Mouse (Mus musculus): ENCODE measurements around the gene Ruvbl1. TPM values are rescaled to one million over a fixed set of nuclear protein-coding genes. Genes with fewer than 3 reads are reported as not detected.

Gene Ruvbl1
- polyA plus RNA-seq, 2 experiments: 49.1 to 72.6 TPM

DNA sequence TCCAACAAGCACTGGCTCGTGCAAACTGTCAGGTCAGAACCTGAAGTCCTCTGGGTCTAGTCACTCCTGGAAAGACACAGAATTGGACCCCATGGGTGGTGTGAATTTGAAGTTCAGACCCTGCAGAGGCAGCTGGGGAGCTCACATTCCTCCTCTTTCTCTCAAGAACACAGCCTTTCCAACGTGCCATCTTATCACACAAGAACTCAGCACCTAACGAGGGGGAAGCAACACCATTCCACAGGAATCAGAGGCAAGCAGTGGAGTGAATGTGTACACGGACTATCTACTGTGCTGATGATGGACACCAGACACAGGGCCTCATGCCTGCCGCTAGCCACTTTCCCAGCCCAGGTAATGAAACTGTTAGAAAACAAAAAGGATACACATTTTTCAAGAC, 51.5 kb downstream of the Ruvbl1 start:
- Histone ChIP-seq H3K4me1 (replicated peaks; ENCODE audit: control insufficient read depth in 2 of 2, insufficient read depth in 2 of 2, low read length in 1 of 2) (peaks cover 13 to 17% of the 10 kb centered on the region in 2 experiments), H3K9ac (replicated peaks) (no peak overlapping the region), H3K27ac (no peak overlapping the region), H3K4me2 (ENCODE audit: low read depth) (peak overlapping the region; percentile 100), H3K9me3 (ENCODE audit: control insufficient read depth, low read length) (no peaks in the 10 kb centered on the region), H3K4me3 (ENCODE audit: insufficient read depth in 1 of 2, low read depth in 2 of 2, low read length in 2 of 2) (peak overlapping the region; percentile 48 to 85; a peak in 3 of 4 replicates), H3K36me3 (replicated peaks; ENCODE audit: control insufficient read depth, insufficient read depth, low read depth) (peaks cover 41% of the 10 kb centered on the region), H3K27me3 (ENCODE audit: control insufficient read depth, insufficient read depth, low read length) (no peaks in the 10 kb centered on the region)
- 58% methylated on average over 5 of the region's 5 CpGs for WGBS (ENCODE audit: insufficient replicate concordance)
- DNase-seq (ENCODE audit: low read depth in 3 of 3, low spot score in 3 of 3) (no peak), ATAC-seq (ENCODE audit: insufficient read depth) (no peak)
- TF ChIP-seq EP300 (IDR thresholded peaks at IDR 0.05; ENCODE audit: low read depth) (no peak), CTCF (IDR thresholded peaks at IDR 0.05; ENCODE audit: low read depth) (no peak)

DNA sequence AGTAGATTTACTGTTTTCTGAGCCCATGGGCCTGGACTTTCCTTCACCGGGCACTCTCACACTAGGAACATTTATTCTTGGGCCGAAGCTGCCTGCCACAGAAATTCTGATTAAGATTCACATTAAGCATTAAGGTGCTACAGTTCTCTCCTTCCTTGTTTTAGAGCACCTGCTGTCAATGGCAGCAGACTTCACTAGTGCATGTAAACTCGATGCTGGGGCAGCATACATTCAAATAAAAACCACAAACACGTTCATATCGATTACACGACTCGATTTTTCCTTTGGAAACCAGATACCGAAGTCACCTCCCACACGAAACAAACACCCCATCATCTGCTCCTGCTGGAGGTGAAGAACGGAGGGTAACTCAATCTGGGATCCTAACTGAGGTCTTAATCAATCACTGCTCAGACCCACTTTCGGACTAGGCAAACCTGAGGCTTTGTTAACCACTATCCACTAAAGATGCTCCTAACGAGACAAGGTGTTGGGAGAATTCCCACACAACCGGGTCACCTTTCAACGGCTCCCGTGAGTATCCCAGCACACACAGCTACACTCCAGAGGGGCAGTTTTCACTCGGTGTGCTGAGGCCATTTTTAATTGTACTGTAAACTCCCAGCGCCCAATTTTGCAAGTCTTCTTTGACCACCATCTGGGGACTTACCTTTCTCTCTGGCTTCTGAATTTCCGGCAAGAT, 52.6 kb downstream of the Ruvbl1 start:
- Histone ChIP-seq H3K4me3 (ENCODE audit: insufficient read depth in 1 of 2, low read depth in 2 of 2, low read length in 2 of 2) (peak overlapping the region; percentile 76 to 85), H3K4me2 (ENCODE audit: low read depth) (peak overlapping the region; percentile 100), H3K36me3 (replicated peaks; ENCODE audit: control insufficient read depth, insufficient read depth, low read depth) (peaks cover 29% of the 10 kb centered on the region), H3K27me3 (ENCODE audit: control insufficient read depth, insufficient read depth, low read length) (no peaks in the 10 kb centered on the region), H3K4me1 (replicated peaks; ENCODE audit: control insufficient read depth in 2 of 2, insufficient read depth in 2 of 2, low read length in 1 of 2) (peaks cover 15 to 17% of the 10 kb centered on the region in 2 experiments), H3K9me3 (ENCODE audit: control insufficient read depth, low read length) (no peaks in the 10 kb centered on the region), H3K9ac (replicated peaks) (peak overlapping the region; percentile 87), H3K27ac (peak overlapping the region; percentile 60)
- no peak for TF ChIP-seq CTCF (IDR thresholded peaks at IDR 0.05; ENCODE audit: low read depth)
- no peak for TF ChIP-seq EP300 (IDR thresholded peaks at IDR 0.05; ENCODE audit: low read depth)
- WGBS (ENCODE audit: insufficient replicate concordance): 10% methylated on average over 18 of the region's 18 CpGs
- DNase-seq (ENCODE audit: low read depth in 3 of 3, low spot score in 3 of 3) (no peak), ATAC-seq (ENCODE audit: insufficient read depth) (no peak)

DNA sequence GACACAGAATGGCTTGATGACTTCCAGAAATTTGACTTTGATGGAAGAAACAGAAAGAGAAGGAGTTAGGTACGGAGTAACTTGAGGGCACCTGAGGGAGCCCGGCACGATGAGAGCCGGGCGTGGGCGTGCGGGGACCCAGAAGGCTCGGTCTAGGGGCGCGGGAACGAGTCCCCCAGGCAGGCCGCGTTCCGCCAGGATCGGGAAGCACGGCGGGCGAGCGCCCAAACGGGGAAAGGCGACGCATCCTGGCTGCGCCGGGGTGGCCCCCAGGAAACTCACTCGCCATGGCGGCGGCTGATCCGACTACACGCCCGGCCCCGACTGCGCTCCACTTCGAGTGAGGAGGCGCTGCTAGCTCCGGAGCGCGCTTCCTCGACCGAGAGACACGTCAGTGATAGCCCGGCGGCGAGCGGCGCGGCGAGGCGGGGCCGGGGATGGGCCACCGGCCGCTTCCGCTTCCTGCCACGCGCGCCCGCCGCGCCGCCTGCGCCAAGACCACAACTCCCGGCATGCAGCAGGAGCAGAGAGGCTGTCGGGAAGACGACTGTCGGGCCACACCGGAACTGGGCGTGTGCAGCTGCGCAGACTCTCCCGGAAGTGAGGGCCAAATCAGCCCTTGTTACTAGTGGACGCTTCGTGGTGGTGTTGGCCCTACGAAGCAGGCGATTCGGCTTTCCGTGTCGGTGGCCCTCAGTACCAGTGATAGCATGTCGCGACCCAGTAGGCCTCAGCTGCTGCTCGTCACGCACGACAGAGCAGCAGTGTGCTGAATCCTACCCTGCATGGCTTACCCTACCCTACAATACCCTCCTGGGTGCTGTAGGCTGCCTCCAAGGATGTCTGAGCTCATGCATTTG, 53.4 kb downstream of the Ruvbl1 start, which contains the start of gene Sec61a1:
Gene Sec61a1 (minus strand): TSS at position 502 of the 860 bp plus-strand sequence.
- Histone ChIP-seq H3K36me3 (replicated peaks; ENCODE audit: control insufficient read depth, insufficient read depth, low read depth) (peaks cover 22% of the 10 kb centered on the region), H3K9me3 (ENCODE audit: control insufficient read depth, low read length) (no peaks in the 10 kb centered on the region), H3K27me3 (ENCODE audit: control insufficient read depth, insufficient read depth, low read length) (no peaks in the 10 kb centered on the region), H3K9ac (replicated peaks) (peak within 1 kb of the TSS; percentile 87), H3K4me3 (ENCODE audit: insufficient read depth in 1 of 2, low read depth in 2 of 2, low read length in 2 of 2) (peak within 1 kb of the TSS; percentile 77 to 85), H3K4me1 (replicated peaks; ENCODE audit: control insufficient read depth in 2 of 2, insufficient read depth in 2 of 2, low read length in 1 of 2) (peaks cover 15 to 17% of the 10 kb centered on the region in 2 experiments), H3K4me2 (ENCODE audit: low read depth) (peak within 1 kb of the TSS; percentile 100), H3K27ac (peak within 1 kb of the TSS; percentile 63)
- DNase-seq (ENCODE audit: low read depth in 3 of 3, low spot score in 3 of 3) (peak; percentile 91 to 92 (median 91)), ATAC-seq (ENCODE audit: insufficient read depth) (peak; percentile 95)
- WGBS (ENCODE audit: insufficient replicate concordance): under 1% methylated on average over 75 of the region's 80 CpGs
- no peak for TF ChIP-seq EP300 (IDR thresholded peaks at IDR 0.05; ENCODE audit: low read depth)
- TF ChIP-seq CTCF (IDR thresholded peaks at IDR 0.05; ENCODE audit: low read depth): no peak; the same call in 1 of the 2 replicates

DNA sequence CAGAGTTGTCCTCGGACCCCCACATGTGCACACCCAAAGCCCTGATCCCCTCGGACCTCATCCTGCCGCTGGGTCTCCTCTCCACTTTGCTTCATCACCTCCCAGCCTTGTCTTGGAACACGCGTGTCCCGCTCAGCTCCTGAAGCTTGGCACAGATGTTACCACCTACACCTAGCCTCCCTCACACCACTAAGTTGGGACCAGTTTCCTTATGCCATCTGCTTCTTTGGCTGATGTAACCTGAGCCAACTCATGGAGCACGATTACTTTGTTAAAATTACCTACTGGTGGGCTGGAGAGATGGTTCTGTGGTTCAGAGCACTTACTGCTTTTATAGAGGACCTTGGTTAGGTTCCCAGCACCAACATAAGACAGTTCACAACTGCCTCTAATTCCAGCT, 56.6 kb downstream of the Ruvbl1 start:
- H3K4me3 ChIP-seq (ENCODE audit: insufficient read depth in 1 of 2, low read depth in 2 of 2, low read length in 2 of 2): no peak overlapping the region
- peaks cover 12 to 16% of the 10 kb centered on the region in 2 experiments for H3K4me1 ChIP-seq (replicated peaks; ENCODE audit: control insufficient read depth in 2 of 2, insufficient read depth in 2 of 2, low read length in 1 of 2)
- no peak for ATAC-seq (ENCODE audit: insufficient read depth)
- no peak overlapping the region for H3K4me2 ChIP-seq (ENCODE audit: low read depth)
- TF ChIP-seq EP300 (IDR thresholded peaks at IDR 0.05; ENCODE audit: low read depth): no peak
- no peak for TF ChIP-seq CTCF (IDR thresholded peaks at IDR 0.05; ENCODE audit: low read depth)
- H3K9ac ChIP-seq (replicated peaks): no peak overlapping the region
- H3K9me3 ChIP-seq (ENCODE audit: control insufficient read depth, low read length): no peaks in the 10 kb centered on the region
- DNase-seq (ENCODE audit: low read depth in 3 of 3, low spot score in 3 of 3): no peak
- no peaks in the 10 kb centered on the region for H3K36me3 ChIP-seq (replicated peaks; ENCODE audit: control insufficient read depth, insufficient read depth, low read depth)
- no peaks in the 10 kb centered on the region for H3K27me3 ChIP-seq (ENCODE audit: control insufficient read depth, insufficient read depth, low read length)
- no peak overlapping the region for H3K27ac ChIP-seq
- WGBS (ENCODE audit: insufficient replicate concordance): 72% methylated on average over 7 of the region's 7 CpGs

DNA sequence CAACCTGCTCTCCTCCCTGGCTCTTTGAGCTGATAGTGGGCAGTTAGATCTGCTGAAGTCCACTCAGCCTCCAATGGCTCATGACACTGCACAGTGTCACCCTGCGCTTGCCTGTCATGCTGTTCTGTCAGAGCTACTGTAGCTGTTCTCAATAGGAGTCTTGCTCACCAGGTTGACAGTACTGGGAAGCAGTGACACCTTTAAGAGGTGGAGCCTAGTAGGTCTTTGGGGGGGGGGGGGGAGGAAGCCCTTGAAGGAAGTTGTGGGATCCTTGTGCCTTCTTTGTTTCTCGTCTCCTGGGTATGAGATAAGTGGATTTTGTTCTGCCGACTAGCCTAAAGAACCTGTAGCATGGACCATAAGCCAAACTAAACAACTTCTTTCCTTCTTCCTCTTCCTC, 57.4 kb downstream of the Ruvbl1 start:
- TF ChIP-seq EP300 (IDR thresholded peaks at IDR 0.05; ENCODE audit: low read depth) (no peak), CTCF (IDR thresholded peaks at IDR 0.05; ENCODE audit: low read depth) (no peak)
- Histone ChIP-seq H3K36me3 (replicated peaks; ENCODE audit: control insufficient read depth, insufficient read depth, low read depth) (no peaks in the 10 kb centered on the region), H3K9ac (replicated peaks) (no peak overlapping the region), H3K4me2 (ENCODE audit: low read depth) (no peak overlapping the region), H3K27ac (no peak overlapping the region), H3K9me3 (ENCODE audit: control insufficient read depth, low read length) (no peaks in the 10 kb centered on the region), H3K4me3 (ENCODE audit: insufficient read depth in 1 of 2, low read depth in 2 of 2, low read length in 2 of 2) (no peak overlapping the region), H3K27me3 (ENCODE audit: control insufficient read depth, insufficient read depth, low read length) (no peaks in the 10 kb centered on the region), H3K4me1 (replicated peaks; ENCODE audit: control insufficient read depth in 2 of 2, insufficient read depth in 2 of 2, low read length in 1 of 2) (peaks cover 7 to 12% of the 10 kb centered on the region in 2 experiments)
- DNase-seq (ENCODE audit: low read depth in 3 of 3, low spot score in 3 of 3) (no peak), ATAC-seq (ENCODE audit: insufficient read depth) (no peak)
- WGBS (ENCODE audit: insufficient replicate concordance): 27% methylated on average over 3 of the region's 3 CpGs

All from liver, embryonic 14.5 days (tissue).